Mouse (Mus musculus) forebrain, embryonic 16.5 days (tissue): Measurements from ENCODE around the gene Senp1. TPM values are rescaled to one million over a fixed set of nuclear protein-coding genes. Genes with fewer than 3 reads are reported as not detected.
A peak's percentile ranks its signal among the peaks of the same experiment; 100 is the strongest.

Source experiments
- ATAC-seq: fragments of 200-750 bp; cut with Nextera tagmentation; 2 replicates; pipeline ENCODE4 v1.8.0; 2017; ENCODE audit warnings: mild to moderate bottlenecking, moderate library complexity
- H3K27ac ChIP-seq: fragments of 300-500 bp; sonication (generic); 2 replicates; pipeline ENCODE4 v1.5.1; 2014; ENCODE audit warnings: low read length, control low read depth
- H3K27me3 ChIP-seq: fragments of 300-500 bp; sonication (generic); replicated peaks from 2 replicates; pipeline ENCODE4 v1.6.1; 2014; ENCODE audit warnings: low read length; ENCODE audit not compliant: control insufficient read depth, insufficient read depth
- H3K36me3 ChIP-seq: fragments of 300-500 bp; sonication (generic); 2 replicates; pipeline ENCODE4 v1.6.1; 2014; ENCODE audit not compliant: control insufficient read depth, insufficient read depth
- H3K4me1 ChIP-seq: fragments of 300-500 bp; sonication (generic); replicated peaks from 2 replicates; pipeline ENCODE4 v1.6.1; 2014; ENCODE audit warnings: low read length; ENCODE audit not compliant: control insufficient read depth, insufficient read depth
- H3K4me2 ChIP-seq: fragments of 300-500 bp; sonication (generic); 2 replicates; pipeline ENCODE4 v1.6.1; 2014; ENCODE audit warnings: mild to moderate bottlenecking, low read length, control low read depth
- H3K4me3 ChIP-seq: fragments of 300-500 bp; sonication (generic); replicated peaks from 2 replicates; pipeline ENCODE4 v1.5.1; 2014; ENCODE audit warnings: mild to moderate bottlenecking, low read length, control low read depth
- H3K9ac ChIP-seq: fragments of 300-500 bp; sonication (generic); replicated peaks from 2 replicates; pipeline ENCODE4 v1.6.1; 2014; ENCODE audit warnings: low read depth, low read length, control low read depth
- H3K9me3 ChIP-seq: fragments of 300-500 bp; sonication (generic); 2 replicates; pipeline ENCODE4 v1.6.1; 2016; ENCODE audit warnings: low read length; ENCODE audit not compliant: control insufficient read depth
- WGBS: fragments of 180-500 bp; shearing (Covaris S2); extraction: QIAGEN DNeasy Blood & Tissue Kit; methylation state at CpG from one replicate; pipeline ENCODE4 v1.1.7; 2014; 5-methylcytosine and 5-hydroxymethylcytosine counted together
- polyA plus RNA-seq: library from polyadenylated mRNA; unstranded; fragments of >200 nt; fragmentation: Nextera tagmentation; extraction: Ambion mirVana; gene quantifications from 2 replicates; pipeline ENCODE4 v1.2.1, GENCODE M21; 2015

Gene Senp1
- 26.9 and 30.9 TPM in 2 replicates for polyA plus RNA-seq

- Histone ChIP-seq H3K27ac (peak within 1 kb of the TSS; percentile 92), H3K27me3 (no peaks in the 10 kb centered on the region), H3K4me3 (peak within 1 kb of the TSS; percentile 97), H3K36me3 (no peaks in the 10 kb centered on the region), H3K9ac (peak within 1 kb of the TSS; percentile 93), H3K9me3 (no peaks in the 10 kb centered on the region), H3K4me2 (peak within 1 kb of the TSS; percentile 83), H3K4me1 (peaks cover 11% of the 10 kb centered on the region)
- peak; percentile 92 for ATAC-seq
- WGBS = under 1% methylated on average over 58 of the region's 58 CpGs
These were observed at the start of gene Senp1 for GRCm38 (mm10) chr15:98093121-98094011. Gene Senp1 (minus strand): TSS chr15:98093744.

- no peaks in the 10 kb centered on the region for H3K9me3 ChIP-seq
- no peak overlapping the region for H3K4me3 ChIP-seq
- H3K9ac ChIP-seq = no peak overlapping the region
- peaks cover 17% of the 10 kb centered on the region for H3K36me3 ChIP-seq
- no peaks in the 10 kb centered on the region for H3K27me3 ChIP-seq
- no peak for ATAC-seq
- 85% methylated on average over 10 of the region's 10 CpGs for WGBS
- H3K4me1 ChIP-seq = peaks cover 14% of the 10 kb centered on the region
- H3K27ac ChIP-seq = no peak overlapping the region
- H3K4me2 ChIP-seq = no peak overlapping the region
These were observed 49.0 kb upstream of the Senp1 start for GRCm38 (mm10) chr15:98142515-98142914.

- Histone ChIP-seq H3K4me2 (no peak overlapping the region), H3K27ac (no peak overlapping the region), H3K36me3 (peaks cover 26% of the 10 kb centered on the region), H3K4me1 (peaks cover 11% of the 10 kb centered on the region), H3K9ac (no peak overlapping the region), H3K27me3 (no peaks in the 10 kb centered on the region), H3K4me3 (no peak overlapping the region), H3K9me3 (no peaks in the 10 kb centered on the region)
- ATAC-seq = no peak
- WGBS = 94% methylated on average over 5 of the region's 5 CpGs
These were observed 47.3 kb upstream of the Senp1 start for GRCm38 (mm10) chr15:98140809-98141208.

GRCm38 (mm10) chr15:98139763-98140162 lies 46.2 kb upstream of the Senp1 start:
- 80% methylated on average over 7 of the region's 7 CpGs for WGBS
- H3K36me3 ChIP-seq = peaks cover 36% of the 10 kb centered on the region
- ATAC-seq = no peak

DNA sequence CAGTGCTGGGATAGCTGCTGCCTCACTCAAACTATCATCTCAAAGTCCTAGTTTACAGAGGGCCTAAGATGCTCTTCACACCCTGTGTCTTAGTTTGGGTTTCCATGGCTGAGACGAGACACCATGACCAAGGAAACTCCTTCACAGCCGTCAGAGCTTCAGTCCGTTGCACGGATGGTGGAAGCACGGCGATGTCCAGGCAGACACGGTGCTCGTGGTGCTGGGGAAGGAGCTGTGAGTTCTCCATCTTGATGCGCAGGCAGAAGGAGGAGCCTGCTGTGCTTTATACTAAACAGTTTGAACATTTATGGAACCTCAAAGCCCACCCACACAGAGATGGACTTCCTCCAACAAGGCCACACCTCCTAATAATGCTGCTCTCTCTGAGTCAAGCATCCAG lies 43.3 kb upstream of the Senp1 start:
- Histone ChIP-seq H3K4me3 (no peak overlapping the region), H3K4me2 (no peak overlapping the region), H3K4me1 (no peaks in the 10 kb centered on the region), H3K9me3 (no peaks in the 10 kb centered on the region), H3K27me3 (no peaks in the 10 kb centered on the region), H3K9ac (no peak overlapping the region), H3K36me3 (peaks cover 41% of the 10 kb centered on the region), H3K27ac (no peak overlapping the region)
- ATAC-seq = no peak
- 94% methylated on average over 9 of the region's 9 CpGs for WGBS

More at GRCm38 (mm10) chr15:98139763-98140162, 46.2 kb upstream of the Senp1 start:
- Histone ChIP-seq H3K9ac (no peak overlapping the region), H3K9me3 (no peaks in the 10 kb centered on the region), H3K4me2 (no peak overlapping the region), H3K27me3 (no peaks in the 10 kb centered on the region), H3K27ac (no peak overlapping the region), H3K4me1 (peaks cover 8% of the 10 kb centered on the region), H3K4me3 (no peak overlapping the region)

DNA sequence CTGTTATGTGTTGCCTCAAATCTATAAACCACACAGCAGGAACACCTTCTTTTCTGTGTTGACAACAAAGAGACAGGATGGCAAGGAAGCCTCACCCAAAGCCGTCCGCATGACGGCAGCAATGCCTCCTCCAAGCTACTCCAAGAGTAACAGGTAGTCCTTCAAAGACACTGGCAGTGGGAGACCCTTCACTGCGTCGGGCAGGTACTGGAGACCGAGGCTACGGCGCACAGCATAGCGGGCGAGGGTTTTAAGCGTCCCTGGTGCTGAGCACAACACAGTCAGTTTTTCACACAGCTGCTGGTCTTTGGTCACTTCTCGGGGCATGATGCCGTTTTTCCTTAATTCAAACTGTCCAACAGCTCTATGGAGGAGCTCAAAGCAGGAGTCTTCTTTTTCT lies 42.1 kb upstream of the Senp1 start:
- ATAC-seq = no peak
- H3K27ac ChIP-seq = no peak overlapping the region
- H3K4me2 ChIP-seq = no peak overlapping the region
- 94% methylated on average over 13 of the region's 13 CpGs for WGBS
- H3K9ac ChIP-seq = no peak overlapping the region
- H3K4me3 ChIP-seq = no peak overlapping the region
- no peaks in the 10 kb centered on the region for H3K9me3 ChIP-seq
- H3K4me1 ChIP-seq = no peaks in the 10 kb centered on the region
- peaks cover 38% of the 10 kb centered on the region for H3K36me3 ChIP-seq
- no peaks in the 10 kb centered on the region for H3K27me3 ChIP-seq

- Histone ChIP-seq H3K4me1 (no peaks in the 10 kb centered on the region), H3K4me3 (no peak overlapping the region), H3K9me3 (no peaks in the 10 kb centered on the region), H3K27me3 (no peaks in the 10 kb centered on the region), H3K4me2 (no peak overlapping the region), H3K36me3 (peaks cover 38% of the 10 kb centered on the region), H3K9ac (no peak overlapping the region), H3K27ac (no peak overlapping the region)
- WGBS = 52% methylated on average over 3 of the region's 3 CpGs
- no peak for ATAC-seq
These were observed 41.1 kb upstream of the Senp1 start for GRCm38 (mm10) chr15:98134666-98135065.

- Histone ChIP-seq H3K36me3 (peaks cover 39% of the 10 kb centered on the region), H3K27me3 (no peaks in the 10 kb centered on the region), H3K4me3 (no peak overlapping the region), H3K9ac (no peak overlapping the region), H3K4me2 (no peak overlapping the region), H3K4me1 (no peaks in the 10 kb centered on the region), H3K9me3 (no peaks in the 10 kb centered on the region), H3K27ac (no peak overlapping the region)
- no peak for ATAC-seq
- WGBS = 88% methylated on average over 4 of the region's 4 CpGs
These were observed 40.5 kb upstream of the Senp1 start for GRCm38 (mm10) chr15:98134034-98134433.

DNA sequence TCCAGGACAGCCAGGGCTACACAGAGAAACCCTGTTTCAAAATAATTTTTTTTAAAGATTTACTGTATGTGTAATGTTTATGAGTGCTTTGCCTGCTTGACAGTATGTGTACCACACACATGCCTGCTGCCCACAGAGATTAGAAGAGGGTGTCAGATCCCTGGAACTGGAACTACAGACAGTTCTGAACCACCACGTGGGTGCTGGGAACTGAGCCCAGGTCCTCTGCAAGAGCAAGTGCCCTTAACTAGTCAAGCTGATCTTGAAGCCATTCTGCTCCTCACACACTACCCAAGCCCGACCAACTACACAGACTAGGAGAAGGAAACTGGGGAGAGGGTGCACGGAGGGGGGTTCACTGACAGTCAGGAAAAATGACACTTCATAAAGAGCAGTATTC lies 39.9 kb upstream of the Senp1 start:
- Histone ChIP-seq H3K27me3 (no peaks in the 10 kb centered on the region), H3K4me3 (no peak overlapping the region), H3K4me2 (no peak overlapping the region), H3K4me1 (no peaks in the 10 kb centered on the region), H3K9ac (no peak overlapping the region), H3K36me3 (peaks cover 41% of the 10 kb centered on the region), H3K9me3 (no peaks in the 10 kb centered on the region), H3K27ac (no peak overlapping the region)
- no peak for ATAC-seq
- 94% methylated on average over 3 of the region's 3 CpGs for WGBS
